Mouse (Mus musculus) lung, postnatal 0 days (tissue): ENCODE results near the gene Duox2. TPM values are rescaled to one million over a fixed set of nuclear protein-coding genes. Genes with fewer than 3 reads are reported as not detected.

Experiments
- ATAC-seq: fragments of 200-750 bp; cut with Nextera tagmentation; 2 replicates; pipeline ENCODE4 v1.8.0; 2017; ENCODE audit warnings: moderate library complexity
- DNase-seq: peaks from one replicate; pipeline ENCODE4 v3.0.0-alpha.2; 2016; ENCODE audit warnings: low spot score
- H3K27ac ChIP-seq: fragments of 300-500 bp; sonication (generic); 2 replicates; pipeline ENCODE4 v1.5.1; 2014; ENCODE audit warnings: antibody characterized with exemption, mild to moderate bottlenecking, low read length, mixed read lengths
- H3K27me3 ChIP-seq: fragments of 300-500 bp; sonication (generic); replicated peaks from 2 replicates; pipeline ENCODE4 v1.6.1; 2014; ENCODE audit warnings: low read length, mixed read lengths; ENCODE audit not compliant: insufficient read depth
- H3K36me3 ChIP-seq: fragments of 300-500 bp; sonication (generic); 2 replicates; pipeline ENCODE4 v1.6.1; 2014; ENCODE audit warnings: low read length, mixed read lengths; ENCODE audit not compliant: insufficient read depth
- H3K4me1 ChIP-seq: fragments of 300-500 bp; sonication (generic); 2 replicates; pipeline ENCODE4 v1.6.1; 2014; ENCODE audit warnings: antibody characterized with exemption, low read depth, low read length, mixed read lengths; ENCODE audit not compliant: insufficient read depth
- H3K4me2 ChIP-seq: fragments of 300-500 bp; sonication (generic); replicated peaks from 2 replicates; pipeline ENCODE4 v1.6.1; 2014; ENCODE audit warnings: low read depth, mild to moderate bottlenecking, low read length, moderate library complexity, mixed read lengths
- H3K4me3 ChIP-seq: fragments of 300-500 bp; sonication (generic); 2 replicates; pipeline ENCODE4 v1.5.1; 2014; ENCODE audit warnings: low read depth, low read length
- H3K9ac ChIP-seq: fragments of 300-500 bp; sonication (generic); replicated peaks from 2 replicates; pipeline ENCODE4 v1.6.1; 2014; ENCODE audit warnings: low read depth, mild to moderate bottlenecking
- H3K9me3 ChIP-seq: fragments of 300-500 bp; sonication (generic); 2 replicates; pipeline ENCODE4 v1.6.1; 2016; ENCODE audit warnings: low read length, mixed read lengths
- CTCF ChIP-seq: IDR thresholded peaks from 2 replicates; pipeline ENCODE4 v1.5.1; 2016; ENCODE audit warnings: antibody characterized with exemption, mild to moderate bottlenecking
- EP300 ChIP-seq: IDR thresholded peaks from 2 replicates; pipeline ENCODE4 v1.6.1; 2016; ENCODE audit warnings: antibody characterized with exemption, mild to moderate bottlenecking, control low read depth
- WGBS: fragments of 180-500 bp; shearing (Covaris S2); extraction: QIAGEN DNeasy Blood & Tissue Kit; methylation state at CpG from one replicate; pipeline ENCODE4 v1.1.7; 2014; 5-methylcytosine and 5-hydroxymethylcytosine counted together
- polyA plus RNA-seq: library from polyadenylated mRNA; unstranded; fragments of >200 nt; fragmentation: Nextera tagmentation; extraction: Ambion mirVana; gene quantifications from 2 replicates; pipeline ENCODE4 v1.2.1, GENCODE M21; 2015

The Duox2 gene
- polyA plus RNA-seq, 1 experiment from 2014 or later, result 0.02 TPM

GRCm38 (mm10) chr2:122236321-122236720, 61.9 kb downstream of the Duox2 start:
- no peak overlapping the region for H3K27ac ChIP-seq
- H3K9me3 ChIP-seq, result no peaks in the 10 kb centered on the region
- no peak overlapping the region for H3K9ac ChIP-seq
- no peak for TF ChIP-seq EP300
- TF ChIP-seq CTCF, result no peak
- no peaks in the 10 kb centered on the region for H3K36me3 ChIP-seq
- no peaks in the 10 kb centered on the region for H3K27me3 ChIP-seq
- no peaks in the 10 kb centered on the region for H3K4me1 ChIP-seq
- no peak overlapping the region for H3K4me3 ChIP-seq
- DNase-seq (peak; percentile 31), ATAC-seq (no peak)
- H3K4me2 ChIP-seq, result no peak overlapping the region

- Histone ChIP-seq H3K27ac (no peak overlapping the region), H3K4me1 (no peaks in the 10 kb centered on the region), H3K9ac (no peak overlapping the region)
Measured at GRCm38 (mm10) chr2:122235425-122235824, 62.8 kb downstream of the Duox2 start.

GRCm38 (mm10) chr2:122234611-122235288, 63.5 kb downstream of the Duox2 start, which contains the start of gene Sord:
Sord (plus strand) TSS chr2:122234749.
- DNase-seq (peak; percentile 72), ATAC-seq (peak; percentile 83)
- H3K36me3 ChIP-seq, result no peaks in the 10 kb centered on the region
- H3K9me3 ChIP-seq, result no peaks in the 10 kb centered on the region
- H3K4me1 ChIP-seq, result no peaks in the 10 kb centered on the region
- no peak for TF ChIP-seq CTCF
- no peak for TF ChIP-seq EP300
- WGBS, result 1% methylated on average over 34 of the region's 35 CpGs
- peak within 1 kb of the TSS; percentile 59 for H3K4me3 ChIP-seq
- H3K4me2 ChIP-seq, result peak within 1 kb of the TSS; percentile 86
- H3K27ac ChIP-seq, result no peak within 1 kb of the TSS
- no peaks in the 10 kb centered on the region for H3K27me3 ChIP-seq
- peak within 1 kb of the TSS; percentile 19 for H3K9ac ChIP-seq

More at GRCm38 (mm10) chr2:122235425-122235824, 62.8 kb downstream of the Duox2 start:
- ATAC-seq, result no peak
- Histone ChIP-seq H3K4me3 (no peak overlapping the region; the same call in 1 of the 2 replicates), H3K9me3 (no peaks in the 10 kb centered on the region), H3K27me3 (no peaks in the 10 kb centered on the region), H3K36me3 (no peaks in the 10 kb centered on the region), H3K4me2 (peak overlapping the region; percentile 86; the same call in 1 of the 2 replicates)
- TF ChIP-seq CTCF (no peak), EP300 (no peak)
- 83% methylated on average over 2 of the region's 2 CpGs for WGBS
- DNase-seq, result no peak

- WGBS, result 7% methylated on average over 26 of the region's 26 CpGs
- peak; percentile 31 for ATAC-seq
Measured at GRCm38 (mm10) chr2:122233759-122234557, 64.3 kb downstream of the Duox2 start.

DNA sequence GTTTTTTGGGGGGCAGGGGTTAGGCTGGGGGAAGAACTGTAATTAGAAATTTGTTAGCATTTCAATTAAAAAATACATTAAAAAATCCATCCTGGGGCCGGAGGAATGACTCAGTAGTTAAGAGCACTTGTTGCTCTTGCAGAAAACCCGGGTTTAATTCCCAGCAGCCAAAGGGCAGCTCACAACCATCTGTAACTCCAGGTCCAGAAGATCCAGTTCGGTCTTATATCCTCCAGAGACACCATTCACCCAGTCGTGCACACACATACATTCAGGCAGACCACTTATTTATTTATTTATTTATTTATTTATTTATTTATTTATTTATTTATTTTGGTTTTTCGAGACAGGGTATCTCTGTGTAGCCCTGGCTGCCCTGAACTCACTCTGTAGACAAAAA, 64.9 kb downstream of the Duox2 start:
- no peak overlapping the region for H3K4me3 ChIP-seq
- no peaks in the 10 kb centered on the region for H3K36me3 ChIP-seq
- H3K27ac ChIP-seq, result no peak overlapping the region
- no peaks in the 10 kb centered on the region for H3K9me3 ChIP-seq
- no peak overlapping the region for H3K9ac ChIP-seq
- no peaks in the 10 kb centered on the region for H3K4me1 ChIP-seq
- TF ChIP-seq EP300 (no peak), CTCF (no peak)
- DNase-seq (no peak), ATAC-seq (no peak)
- no peaks in the 10 kb centered on the region for H3K27me3 ChIP-seq
- 49% methylated on average over 5 of the region's 5 CpGs for WGBS
- no peak overlapping the region for H3K4me2 ChIP-seq

More at GRCm38 (mm10) chr2:122233759-122234557, 64.3 kb downstream of the Duox2 start:
- no peak overlapping the region for H3K27ac ChIP-seq
- peak; percentile 53 for DNase-seq
- peak overlapping the region; percentile 86 for H3K4me2 ChIP-seq
- H3K36me3 ChIP-seq, result no peaks in the 10 kb centered on the region
- H3K27me3 ChIP-seq, result no peaks in the 10 kb centered on the region
- H3K9ac ChIP-seq, result peak overlapping the region; percentile 19
- TF ChIP-seq EP300 (no peak), CTCF (no peak)
- H3K4me3 ChIP-seq, result peak overlapping the region; percentile 59
- no peaks in the 10 kb centered on the region for H3K9me3 ChIP-seq
- H3K4me1 ChIP-seq, result no peaks in the 10 kb centered on the region

DNA sequence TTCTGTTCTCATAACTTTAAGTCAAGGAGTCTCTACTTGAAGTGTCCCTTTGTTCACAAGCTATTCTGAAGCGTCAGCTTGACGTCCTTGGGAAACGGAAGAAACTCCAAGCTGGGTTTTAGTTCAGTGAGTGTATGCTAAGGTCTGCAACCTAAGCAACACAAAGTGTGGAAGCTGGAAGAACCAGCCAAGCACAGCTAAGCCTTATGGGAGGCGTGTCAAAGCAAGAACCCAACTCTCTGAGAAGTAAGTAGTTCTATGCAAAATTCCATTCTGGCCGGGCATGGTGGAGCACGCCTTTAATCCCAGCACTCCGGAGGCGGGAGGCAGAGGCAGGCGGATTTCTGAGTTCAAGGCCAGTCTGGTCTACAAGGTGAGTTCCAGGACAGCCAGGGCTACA, 66.6 kb downstream of the Duox2 start:
- Histone ChIP-seq H3K27me3 (no peaks in the 10 kb centered on the region), H3K4me1 (no peaks in the 10 kb centered on the region), H3K9ac (no peak overlapping the region), H3K27ac (no peak overlapping the region), H3K4me3 (no peak overlapping the region), H3K9me3 (no peaks in the 10 kb centered on the region), H3K36me3 (no peaks in the 10 kb centered on the region), H3K4me2 (no peak overlapping the region)
- WGBS, result 78% methylated on average over 9 of the region's 9 CpGs
- DNase-seq (no peak), ATAC-seq (no peak)
- TF ChIP-seq CTCF, result no peak
- no peak for TF ChIP-seq EP300
